In genomic region chr4:94746387-94746811, GRCm38 (mm10) we compare ENCODE assay signal across 8 mouse cellular contexts. TPM values are rescaled to one million over a fixed set of nuclear protein-coding genes. Genes with fewer than 3 reads are reported as not detected.
DNase-seq lines count a peak whose midpoint lies in the region; ATAC-seq lines count a peak whose summit lies in the region.

No protein-coding gene starts in this region.

- H3K27ac ChIP-seq in kidney, embryonic 16.5 days (ENCODE audit: low read length) = 0 out of 2 replicates have a peak overlapping the region, but pooled peaks have one; percentile 2

- no peak overlapping the region for H3K9ac ChIP-seq in kidney, embryonic 16.5 days (replicated peaks; ENCODE audit: low read length)

- no peaks in the 10 kb centered on the region for H3K9me3 ChIP-seq in kidney, embryonic 16.5 days (ENCODE audit: low read length)

- no peaks in the 10 kb centered on the region for H3K27me3 ChIP-seq in kidney, embryonic 16.5 days (ENCODE audit: insufficient read depth, low read length)

- peak; percentile 18 for DNase-seq in embryo, embryonic 10 days (ENCODE audit: low spot score)
- DNase-seq in embryo, embryonic 11 days = no peak
- peak; percentile 70 to 94 for DNase-seq in heart, adult 18-20 months
- DNase-seq in lung, postnatal 25 days (ENCODE audit: low spot score) = peak; percentile 88
- DNase-seq in spleen, postnatal 14 days (ENCODE audit: low spot score in 2 of 2) = no peak
- DNase-seq in frontal cortex, postnatal 14 days (ENCODE audit: low spot score in 2 of 2) = no peak
- no peak for DNase-seq in right cerebral cortex, postnatal 25 days

- H3K4me3 ChIP-seq in kidney, embryonic 16.5 days (ENCODE audit: low read length) = no peak overlapping the region

- H3K4me1 ChIP-seq in kidney, embryonic 16.5 days (ENCODE audit: insufficient read depth, low read length) = peaks cover 3% of the 10 kb centered on the region; the same call in 1 of the 2 replicates

- no peak overlapping the region for H3K4me2 ChIP-seq in kidney, embryonic 16.5 days (replicated peaks; ENCODE audit: low read depth, low read length)

- no peaks in the 10 kb centered on the region for H3K36me3 ChIP-seq in kidney, embryonic 16.5 days (ENCODE audit: insufficient read depth, low read length)

- peak; percentile 80 for ATAC-seq in kidney, embryonic 16.5 days (ENCODE audit: low FRiP score, low TSS enrichment)

- 61% methylated on average over 7 of the region's 7 CpGs for WGBS in kidney, embryonic 16.5 days

RNA-seq across cellular contexts. Expression of gene Tek, which starts 7.3 kb away (rescaled TPM):
- total RNA-seq in heart, adult 18-20 months (2021) = 10 to 100 TPM; 32.2 to 34.7 TPM
- polyA plus RNA-seq in kidney, embryonic 16.5 days (2015; fragmentation: Nextera tagmentation; extraction: Ambion mirVana) = 41.3 and 44.3 TPM in 2 replicates

Comparison
In these comparisons a context has a peak if more than half of its experiments do, and no peak if none do; other contexts are left out.
1. DNase-seq: peak in embryo, embryonic 10 days (single experiment), heart, adult 18-20 months (2 of 2) and lung, postnatal 25 days (single experiment); none in embryo, embryonic 11 days (single experiment), spleen, postnatal 14 days (0 of 2), frontal cortex, postnatal 14 days (0 of 2) and right cerebral cortex, postnatal 25 days (single experiment).